Mouse (Mus musculus) embryonic fibroblast, embryonic 13.5 days (primary cell): ENCODE results near the gene Hnrnpul1. TPM values are rescaled to one million over a fixed set of nuclear protein-coding genes. Genes with fewer than 3 reads are reported as not detected.

Experiments
- H3K27ac ChIP-seq: 2 replicates; pipeline ENCODE4 v1.5.1; 2012; ENCODE audit warnings: low read length, control low read depth, inconsistent platforms; ENCODE audit not compliant: insufficient read depth
- H3K4me1 ChIP-seq: 2 replicates; pipeline ENCODE4 v1.6.1; 2011; ENCODE audit warnings: low read length; ENCODE audit not compliant: control insufficient read depth, insufficient read depth
- H3K4me3 ChIP-seq: 2 replicates; pipeline ENCODE4 v1.5.1; 2011; ENCODE audit warnings: mild to moderate bottlenecking, control low read depth, low read length; ENCODE audit not compliant: insufficient read depth
- CTCF ChIP-seq: IDR thresholded peaks from 2 replicates; pipeline ENCODE4 v1.5.1; 2011; ENCODE audit warnings: mild to moderate bottlenecking, control low read depth, low read length, moderate library complexity, borderline replicate concordance; ENCODE audit not compliant: insufficient read depth
- POLR2A ChIP-seq: IDR thresholded peaks from 2 replicates; pipeline ENCODE4 v1.6.1; 2011; ENCODE audit warnings: low read depth, mild to moderate bottlenecking, control low read depth, low read length, moderate library complexity
- polyA plus RNA-seq: library from polyadenylated mRNA; stranded (reverse); fragments of >200 nt; gene quantifications from 2 replicates; pipeline ENCODE4 v1.2.4, GENCODE M21; 2011; ENCODE audit warnings: low read depth; ENCODE audit not compliant: missing spikeins, insufficient read length

The Hnrnpul1 gene
- polyA plus RNA-seq, 1 experiment: 155 TPM

DNA sequence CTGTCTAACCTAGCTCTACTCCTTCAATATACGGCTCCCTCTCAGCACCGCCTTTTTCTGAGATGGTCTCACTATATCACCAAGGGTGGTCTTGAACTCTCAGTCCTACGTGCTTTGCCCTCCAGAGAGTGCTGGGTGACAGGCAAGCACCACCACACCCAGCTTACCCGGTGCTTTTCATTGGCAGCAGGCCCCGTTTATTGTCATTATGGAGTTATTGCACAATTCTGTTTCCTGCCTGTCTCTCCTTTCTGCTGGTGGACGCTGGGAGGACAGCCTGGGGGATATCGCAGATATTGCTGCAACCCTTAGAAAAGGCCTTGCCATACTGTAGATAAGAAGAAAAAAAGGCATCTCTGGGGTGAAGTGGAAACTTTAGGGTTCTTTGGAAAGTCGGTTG is 36.1 kb upstream of the Hnrnpul1 start:
- Histone ChIP-seq H3K4me3 (no peak overlapping the region), H3K4me1 (peaks cover 19% of the 10 kb centered on the region; the same call in 1 of the 2 replicates), H3K27ac (no peak overlapping the region)
- no peak for TF ChIP-seq CTCF
- TF ChIP-seq POLR2A: no peak

DNA sequence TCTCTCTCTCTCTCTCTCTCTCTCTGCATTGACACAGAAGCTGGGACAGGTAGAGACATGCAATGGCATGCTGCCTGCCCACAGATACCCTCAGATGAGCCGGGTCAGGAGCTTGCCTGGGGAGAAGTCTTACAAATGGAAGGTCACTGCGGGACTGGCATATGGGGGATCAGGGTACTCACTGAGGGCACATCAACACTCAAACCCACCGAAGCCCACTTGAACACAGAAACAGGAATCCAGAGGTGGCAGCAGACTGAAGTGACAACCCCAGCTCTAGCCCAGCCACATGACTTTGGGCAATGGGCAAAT is 34.5 kb upstream of the Hnrnpul1 start:
- peaks cover 23% of the 10 kb centered on the region; the same call in 1 of the 2 replicates for H3K4me1 ChIP-seq
- H3K4me3 ChIP-seq: peak overlapping the region; percentile 97
- TF ChIP-seq POLR2A (no peak), CTCF (no peak)
- H3K27ac ChIP-seq: peak overlapping the region; percentile 9; the same call in 1 of the 2 replicates

DNA sequence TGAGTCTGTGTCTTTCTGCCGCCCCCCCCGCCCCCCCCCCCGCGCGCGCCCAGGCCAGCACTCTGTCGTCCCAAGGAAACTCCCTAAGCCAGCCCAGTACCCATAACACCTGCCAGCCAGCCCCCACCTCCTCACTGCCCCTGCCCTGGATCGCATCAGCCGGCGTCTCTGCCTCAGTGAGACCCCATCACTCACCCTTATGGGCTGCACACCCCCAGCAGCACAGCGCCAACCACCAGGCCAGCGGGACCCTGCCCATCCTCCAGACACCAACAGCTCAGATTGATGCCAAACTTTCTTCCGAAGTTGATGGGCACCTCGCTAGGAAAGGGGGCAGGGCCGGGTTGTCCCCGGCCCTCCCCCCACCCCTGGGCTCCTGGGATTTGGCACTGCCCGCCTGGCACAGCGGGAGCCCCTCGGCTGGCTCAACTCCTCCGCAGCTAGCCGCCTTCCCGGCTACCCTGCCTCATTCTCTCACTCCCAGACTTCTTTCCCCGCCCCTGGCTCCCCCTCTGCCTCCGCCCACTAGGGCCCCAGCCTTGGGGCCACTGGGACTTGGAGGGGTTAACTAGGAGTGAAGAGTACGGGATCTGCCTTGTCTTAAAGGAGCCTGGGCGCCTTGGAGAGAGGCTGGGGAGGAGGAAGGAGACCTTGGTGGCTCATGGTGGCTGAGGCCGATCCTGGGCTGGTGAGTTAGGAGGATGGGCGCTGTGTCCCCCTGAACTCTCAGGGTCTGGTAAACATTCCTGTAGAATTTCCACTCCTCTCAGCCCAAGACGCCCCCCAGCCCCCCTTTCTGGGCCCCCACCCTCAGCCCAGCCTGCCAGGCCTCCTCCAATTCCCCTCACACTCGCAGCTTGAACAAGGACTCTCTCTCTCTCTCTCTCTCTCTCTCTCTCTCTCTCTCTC is 33.9 kb upstream of the Hnrnpul1 start, which contains the start of gene Axl:
TSS of gene Axl (minus strand) at position 486 of the 909 bp plus-strand sequence.
- peak within 1 kb of the TSS; percentile 97 for H3K4me3 ChIP-seq
- peaks cover 29% of the 10 kb centered on the region; the same call in 1 of the 2 replicates for H3K4me1 ChIP-seq
- peak; percentile 85 for TF ChIP-seq POLR2A
- TF ChIP-seq CTCF: no peak
- H3K27ac ChIP-seq: peak within 1 kb of the TSS; percentile 85

DNA sequence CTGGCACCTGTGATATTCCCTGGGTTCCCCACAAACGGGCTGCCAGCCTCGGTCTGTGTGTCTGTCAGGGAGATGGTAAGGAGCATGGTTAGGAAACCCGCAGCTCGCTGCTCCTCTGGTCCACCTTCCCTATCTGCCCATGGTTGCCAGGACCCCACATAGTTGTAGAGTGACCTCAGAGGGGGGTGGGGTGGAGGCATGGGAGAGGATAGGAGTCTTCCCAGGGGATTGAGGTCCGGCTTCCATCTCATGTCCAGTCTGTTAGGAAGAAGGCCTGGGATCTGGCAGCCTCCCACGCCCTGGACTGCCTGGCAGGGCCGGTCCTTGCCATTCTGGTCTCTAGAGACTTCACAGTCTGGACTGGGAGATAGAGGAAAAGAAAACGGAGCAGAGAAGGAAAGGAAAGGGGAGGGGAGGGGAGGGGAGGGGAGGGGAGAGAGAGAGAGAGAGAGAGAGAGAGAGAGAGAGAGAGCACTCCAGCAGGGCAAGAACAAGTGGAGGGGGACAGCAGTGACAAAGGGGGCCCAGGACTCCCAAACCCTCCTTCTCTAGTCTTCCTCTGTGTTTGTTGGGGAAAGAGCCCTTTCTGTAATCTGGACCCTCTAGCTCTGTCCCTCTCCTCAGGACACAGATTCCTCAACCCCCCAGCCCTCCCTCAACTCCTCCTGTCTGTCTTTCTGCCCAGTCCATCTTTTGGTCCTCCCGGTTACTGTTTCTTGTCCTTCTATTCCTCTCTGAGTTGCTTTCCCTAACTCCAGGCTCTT is 33.1 kb upstream of the Hnrnpul1 start:
- peak overlapping the region; percentile 85 for H3K27ac ChIP-seq
- peaks cover 27% of the 10 kb centered on the region; the same call in 1 of the 2 replicates for H3K4me1 ChIP-seq
- H3K4me3 ChIP-seq: peak overlapping the region; percentile 97
- TF ChIP-seq POLR2A (peak; percentile 27), CTCF (no peak)

DNA sequence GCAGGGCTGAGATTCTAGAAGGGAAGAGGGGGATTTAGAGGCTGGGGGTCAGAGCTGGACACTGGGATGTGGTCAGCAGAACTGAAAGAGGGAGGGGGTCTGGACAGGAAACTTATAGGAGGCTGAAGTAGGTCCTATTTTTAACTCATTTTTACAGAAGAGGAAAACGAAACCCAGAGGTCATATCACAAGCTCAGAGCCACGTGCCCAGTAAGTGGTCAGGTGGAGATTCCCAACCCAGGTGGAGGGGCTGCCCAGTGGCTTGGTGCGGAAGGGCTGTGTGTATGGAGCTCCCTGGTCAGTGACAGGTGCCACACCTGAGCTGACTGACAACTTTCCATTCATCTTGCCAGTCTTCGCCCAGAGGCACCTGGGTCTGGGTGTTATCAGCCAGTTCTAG is 32.4 kb upstream of the Hnrnpul1 start:
- H3K4me3 ChIP-seq: peak overlapping the region; percentile 97
- peaks cover 29% of the 10 kb centered on the region; the same call in 1 of the 2 replicates for H3K4me1 ChIP-seq
- H3K27ac ChIP-seq: peak overlapping the region; percentile 58
- TF ChIP-seq POLR2A (no peak), CTCF (no peak)

DNA sequence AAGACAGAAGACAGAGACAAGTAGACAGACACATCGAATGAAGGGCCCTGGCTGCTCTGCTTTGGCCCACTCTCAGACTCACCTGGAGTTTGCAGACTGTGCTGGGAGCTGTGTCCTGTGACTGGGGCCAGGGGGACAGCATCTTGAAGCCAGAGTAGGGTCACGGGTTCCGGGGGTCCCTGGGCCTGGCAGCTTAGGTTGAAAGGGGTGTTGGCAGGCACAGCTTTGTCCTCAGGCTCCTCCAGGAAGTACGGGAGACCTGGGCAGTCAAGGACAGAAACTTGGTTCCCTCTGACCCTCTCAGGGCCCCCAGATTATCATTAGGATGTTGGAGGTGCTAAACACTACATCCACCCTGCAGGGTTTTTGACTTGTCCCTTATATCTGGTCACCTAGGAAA is 31.2 kb upstream of the Hnrnpul1 start:
- Histone ChIP-seq H3K4me1 (peaks cover 34% of the 10 kb centered on the region; the same call in 1 of the 2 replicates), H3K27ac (peak overlapping the region; percentile 48), H3K4me3 (peak overlapping the region; percentile 19)
- no peak for TF ChIP-seq CTCF

DNA sequence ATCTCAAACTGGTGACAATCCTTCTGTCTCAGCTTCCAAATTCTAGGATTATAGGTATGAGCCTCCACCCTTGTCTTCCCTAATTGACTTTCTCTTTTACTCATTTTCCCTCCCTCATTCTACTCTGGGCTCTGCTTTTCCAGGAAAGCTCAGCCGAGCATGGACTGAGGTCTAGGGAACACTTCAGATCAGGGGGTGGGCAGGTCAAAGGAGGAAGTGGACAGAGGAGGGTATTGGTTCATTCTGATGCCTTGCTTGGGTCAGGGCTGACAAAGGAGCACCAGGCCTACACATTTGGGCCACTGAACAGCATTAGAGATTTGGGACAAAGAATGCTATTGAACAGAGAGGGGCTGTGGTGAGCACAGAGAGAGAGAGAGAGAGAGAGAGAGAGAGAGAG is 30.3 kb upstream of the Hnrnpul1 start:
- H3K27ac ChIP-seq: peak overlapping the region; percentile 89
- TF ChIP-seq POLR2A (no peak), CTCF (no peak)
- peaks cover 35% of the 10 kb centered on the region for H3K4me1 ChIP-seq
- no peak overlapping the region for H3K4me3 ChIP-seq

DNA sequence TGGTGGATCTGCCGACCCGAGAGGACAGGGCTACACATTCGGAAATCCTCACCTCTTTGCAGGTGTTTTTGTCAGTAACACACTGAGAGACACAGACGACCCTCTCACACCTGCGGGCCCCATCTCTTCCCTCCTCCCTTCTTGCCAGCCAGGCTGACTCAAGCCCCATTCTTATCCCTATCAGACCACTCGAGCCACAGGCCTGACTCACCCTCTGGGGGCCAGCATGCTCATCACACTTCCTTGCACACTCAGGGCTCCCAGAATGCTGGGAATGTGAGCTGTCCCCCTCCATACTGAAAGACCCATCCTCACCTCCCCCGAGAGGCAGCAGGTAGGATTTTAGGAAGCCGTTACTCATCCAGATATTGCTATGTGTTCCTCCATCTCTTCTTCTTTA is 29.2 kb upstream of the Hnrnpul1 start:
- H3K27ac ChIP-seq: peak overlapping the region; percentile 99
- TF ChIP-seq CTCF (no peak), POLR2A (0 out of 2 replicates have a peak, but pooled peaks have one; percentile 16)
- H3K4me1 ChIP-seq: peaks cover 28% of the 10 kb centered on the region
- no peak overlapping the region for H3K4me3 ChIP-seq

DNA sequence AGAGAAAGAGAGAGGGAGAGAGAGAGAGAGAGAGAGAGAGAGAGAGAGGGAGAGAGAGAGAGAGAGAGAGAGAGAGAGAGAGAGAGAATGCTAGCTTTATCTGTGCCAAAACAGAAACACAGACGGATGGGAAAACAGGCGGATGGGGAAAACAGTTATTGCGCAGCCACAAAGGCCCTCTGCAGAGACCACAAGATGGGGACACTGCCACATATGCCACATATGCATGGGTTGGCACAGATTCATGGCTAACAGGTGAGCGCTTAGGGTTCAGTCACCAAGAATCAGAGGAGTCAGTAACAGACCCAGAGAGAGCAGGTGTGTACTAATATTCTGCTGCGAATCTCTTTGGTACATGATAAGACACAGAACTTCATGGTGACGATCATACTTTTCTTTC is 28.2 kb upstream of the Hnrnpul1 start:
- TF ChIP-seq CTCF (no peak), POLR2A (no peak)
- H3K4me1 ChIP-seq: peaks cover 28% of the 10 kb centered on the region
- peak overlapping the region; percentile 99 for H3K27ac ChIP-seq
- peak overlapping the region; percentile 24 for H3K4me3 ChIP-seq

DNA sequence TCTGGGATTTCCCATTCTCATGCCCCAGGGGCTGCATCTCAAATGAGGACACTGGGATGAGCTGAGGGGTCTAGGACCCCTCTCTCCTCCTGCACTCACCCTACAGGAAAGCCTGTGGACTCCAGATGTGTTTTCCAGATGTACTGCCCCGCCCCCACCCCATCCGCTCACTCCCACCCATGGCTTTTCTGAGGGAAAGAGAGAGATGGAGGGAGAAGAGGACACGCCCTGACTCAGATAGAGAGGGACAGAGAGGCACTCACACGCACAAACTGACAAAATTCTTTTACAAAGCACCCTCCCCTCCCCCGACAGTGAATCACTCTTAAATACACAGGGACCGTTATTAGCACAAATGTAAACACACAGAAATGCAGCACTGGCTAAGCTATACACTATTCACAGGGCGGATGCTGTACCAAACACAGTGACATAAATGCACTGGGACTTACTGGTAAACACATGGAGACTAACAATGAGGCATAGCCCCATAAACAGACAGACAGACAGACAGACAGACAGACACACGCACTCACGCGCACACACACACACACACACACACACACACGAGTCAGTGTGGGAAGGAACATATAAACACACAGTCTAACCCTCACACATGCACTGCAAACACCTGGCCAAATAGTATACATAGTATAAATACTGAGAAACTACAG is 27.5 kb upstream of the Hnrnpul1 start:
- Histone ChIP-seq H3K4me1 (peaks cover 28% of the 10 kb centered on the region), H3K4me3 (peak overlapping the region; percentile 24), H3K27ac (peak overlapping the region; percentile 99)
- TF ChIP-seq POLR2A (0 out of 2 replicates have a peak, but pooled peaks have one; percentile 14), CTCF (no peak)
